Mouse (Mus musculus) cerebellum, adult 2 months (tissue): ENCODE data around the gene Cpsf4l. TPM values are rescaled to one million over a fixed set of nuclear protein-coding genes. Genes with fewer than 3 reads are reported as not detected.

Experiments used
- DNase-seq, 2 experiments: peaks; one replicate each; pipeline ENCODE4 v3.0.0; 2021
- H3K27ac ChIP-seq: fragments of 200-500 bp; 2 replicates; pipeline ENCODE4 v1.5.1; 2012; ENCODE audit warnings: low read length, control low read depth, inconsistent platforms; ENCODE audit not compliant: insufficient read depth
- H3K27me3 ChIP-seq: fragments of 200-500 bp; 2 replicates; pipeline ENCODE4 v1.6.1; 2012; ENCODE audit warnings: inconsistent platforms, mild to moderate bottlenecking, low read length, moderate library complexity; ENCODE audit not compliant: control insufficient read depth, insufficient read depth
- H3K4me1 ChIP-seq: fragments of 200-500 bp; 2 replicates; pipeline ENCODE4 v1.6.1; 2011; ENCODE audit warnings: low read length; ENCODE audit not compliant: control insufficient read depth, insufficient read depth
- H3K4me3 ChIP-seq: fragments of 200-500 bp; replicated peaks from 2 replicates; pipeline ENCODE3; 2011; ENCODE audit warnings: mild to moderate bottlenecking, low read depth, low read length, control low read depth; ENCODE audit not compliant: insufficient read depth
- CTCF ChIP-seq: fragments of 200-500 bp; IDR thresholded peaks from 2 replicates; pipeline ENCODE4 v1.5.1; 2011; ENCODE audit warnings: low read depth, mild to moderate bottlenecking, control low read depth, low read length, moderate library complexity, borderline replicate concordance; ENCODE audit not compliant: insufficient read depth
- POLR2A ChIP-seq: fragments of 200-500 bp; IDR thresholded peaks from 2 replicates; pipeline ENCODE4 v1.6.1; 2011; ENCODE audit warnings: low read length, control low read depth, borderline replicate concordance; ENCODE audit not compliant: insufficient read depth
- WGBS: fragments of 180-500 bp; shearing (Covaris S2); methylation state at CpG from one replicate; pipeline ENCODE4 v1.1.7; 2018; 5-methylcytosine and 5-hydroxymethylcytosine counted together
- polyA plus RNA-seq: library from polyadenylated mRNA; depleted of rRNA; stranded (reverse); fragments of >200 nt; gene quantifications from 2 replicates; pipeline ENCODE4 v1.2.3, GENCODE M21; 2012

Gene Cpsf4l
- polyA plus RNA-seq, 1 experiment = 7.5 TPM

- TF ChIP-seq CTCF (no peak), POLR2A (no peak)
- WGBS = 74% methylated on average over 6 of the region's 6 CpGs
- H3K4me3 ChIP-seq = no peak overlapping the region
- H3K4me1 ChIP-seq = no peaks in the 10 kb centered on the region
- no peak for DNase-seq
- no peak overlapping the region for H3K27ac ChIP-seq
- H3K27me3 ChIP-seq = no peaks in the 10 kb centered on the region
Measured at GRCm38 (mm10) chr11:113733631-113734364, 24.0 kb upstream of the Cpsf4l start.

- WGBS = 91% methylated on average over 10 of the region's 10 CpGs
- no peak overlapping the region for H3K4me3 ChIP-seq
- no peaks in the 10 kb centered on the region for H3K4me1 ChIP-seq
- no peak for DNase-seq
- no peaks in the 10 kb centered on the region for H3K27me3 ChIP-seq
- no peak overlapping the region for H3K27ac ChIP-seq
- TF ChIP-seq CTCF (no peak), POLR2A (no peak)
Measured at GRCm38 (mm10) chr11:113731945-113732612, 22.3 kb upstream of the Cpsf4l start.

GRCm38 (mm10) chr11:113730879-113731278, 21.1 kb upstream of the Cpsf4l start:
- no peak for TF ChIP-seq CTCF
- TF ChIP-seq POLR2A = no peak

GRCm38 (mm10) chr11:113729917-113730316, 20.1 kb upstream of the Cpsf4l start:
- peaks cover 10% of the 10 kb centered on the region; the same call in 1 of the 2 replicates for H3K4me1 ChIP-seq
- no peak for DNase-seq

More at GRCm38 (mm10) chr11:113730879-113731278, 21.1 kb upstream of the Cpsf4l start:
- peaks cover 2% of the 10 kb centered on the region; the same call in 1 of the 2 replicates for H3K4me1 ChIP-seq
- 92% methylated on average over 3 of the region's 3 CpGs for WGBS
- no peaks in the 10 kb centered on the region for H3K27me3 ChIP-seq
- no peak overlapping the region for H3K4me3 ChIP-seq
- DNase-seq = no peak
- H3K27ac ChIP-seq = no peak overlapping the region

GRCm38 (mm10) chr11:113729239-113729638, 19.4 kb upstream of the Cpsf4l start:
- Histone ChIP-seq H3K27ac (no peak overlapping the region), H3K4me1 (peaks cover 11% of the 10 kb centered on the region; the same call in 1 of the 2 replicates), H3K27me3 (no peaks in the 10 kb centered on the region), H3K4me3 (no peak overlapping the region)
- DNase-seq = no peak
- 74% methylated on average over 21 of the region's 21 CpGs for whole genome bisulfite sequencing
- TF ChIP-seq POLR2A (no peak), CTCF (no peak)

More at GRCm38 (mm10) chr11:113729917-113730316, 20.1 kb upstream of the Cpsf4l start:
- H3K27ac ChIP-seq = no peak overlapping the region
- 81% methylated on average over 8 of the region's 8 CpGs for WGBS
- TF ChIP-seq POLR2A (no peak), CTCF (no peak)
- H3K27me3 ChIP-seq = no peaks in the 10 kb centered on the region
- no peak overlapping the region for H3K4me3 ChIP-seq

GRCm38 (mm10) chr11:113727992-113728391, 18.2 kb upstream of the Cpsf4l start:
- DNase-seq = no peak
- H3K27me3 ChIP-seq = no peaks in the 10 kb centered on the region
- TF ChIP-seq POLR2A (no peak), CTCF (no peak)
- WGBS = 75% methylated on average over 6 of the region's 6 CpGs
- H3K4me1 ChIP-seq = peaks cover 12% of the 10 kb centered on the region; the same call in 1 of the 2 replicates
- H3K27ac ChIP-seq = no peak overlapping the region
- H3K4me3 ChIP-seq = no peak overlapping the region

- WGBS = 89% methylated on average over 14 of the region's 14 CpGs
- DNase-seq = no peak
- Histone ChIP-seq H3K4me1 (peaks cover 15% of the 10 kb centered on the region; the same call in 1 of the 2 replicates), H3K27me3 (no peaks in the 10 kb centered on the region), H3K4me3 (no peak overlapping the region), H3K27ac (no peak overlapping the region)
- no peak for TF ChIP-seq CTCF
Measured at GRCm38 (mm10) chr11:113726994-113727888, 17.4 kb upstream of the Cpsf4l start.
